Mouse (Mus musculus) intestine, embryonic 14.5 days (tissue): ENCODE results near the gene Eln. TPM values are rescaled to one million over a fixed set of nuclear protein-coding genes. Genes with fewer than 3 reads are reported as not detected.

ENCODE experiments used
- ATAC-seq: fragments of 200-750 bp; cut with Nextera tagmentation; replicated peaks from 2 replicates; pipeline ENCODE4 v1.8.0; 2017; ENCODE audit warnings: low read depth, moderate number of reproducible peaks, moderate TSS enrichment, moderate library complexity; ENCODE audit not compliant: low FRiP score, low TSS enrichment
- DNase-seq: peaks from one replicate; pipeline ENCODE4 v3.0.0-alpha.2; 2018; ENCODE audit warnings: low spot score
- H3K27ac ChIP-seq: fragments of 300-500 bp; sonication (generic); 2 replicates; pipeline ENCODE4 v1.5.1; 2014; ENCODE audit warnings: low read depth, mild to moderate bottlenecking, control low read depth
- H3K27me3 ChIP-seq: fragments of 300-500 bp; sonication (generic); replicated peaks from 2 replicates; pipeline ENCODE4 v1.6.1; 2014; ENCODE audit warnings: low read length, control low read depth; ENCODE audit not compliant: control insufficient read depth, insufficient read depth
- H3K36me3 ChIP-seq: fragments of 300-500 bp; sonication (generic); 2 replicates; pipeline ENCODE4 v1.6.1; 2014; ENCODE audit warnings: low read length, control low read depth; ENCODE audit not compliant: control insufficient read depth, insufficient read depth
- H3K4me1 ChIP-seq: fragments of 300-500 bp; sonication (generic); replicated peaks from 2 replicates; pipeline ENCODE4 v1.6.1; 2014; ENCODE audit warnings: low read length, control low read depth, mixed read lengths; ENCODE audit not compliant: control insufficient read depth, insufficient read depth
- H3K4me2 ChIP-seq: fragments of 300-500 bp; sonication (generic); 2 replicates; pipeline ENCODE4 v1.6.1; 2014; ENCODE audit warnings: low read length
- H3K4me3 ChIP-seq: fragments of 300-500 bp; sonication (generic); 2 replicates; pipeline ENCODE4 v1.5.1; 2014; ENCODE audit warnings: low read depth, low read length, control low read depth, mixed read lengths
- H3K9ac ChIP-seq: fragments of 300-500 bp; sonication (generic); 2 replicates; pipeline ENCODE4 v1.6.1; 2014; ENCODE audit warnings: mild to moderate bottlenecking, low read length
- H3K9me3 ChIP-seq: fragments of 300-500 bp; sonication (generic); 2 replicates; pipeline ENCODE4 v1.6.1; 2016; ENCODE audit warnings: low read length, control low read depth; ENCODE audit not compliant: control insufficient read depth
- WGBS: fragments of 180-500 bp; shearing (Covaris S2); extraction: QIAGEN DNeasy Blood & Tissue Kit; methylation state at CpG from one replicate; pipeline ENCODE4 v1.1.7; 2014; 5-methylcytosine and 5-hydroxymethylcytosine counted together
- polyA plus RNA-seq: library from polyadenylated mRNA; unstranded; fragments of >200 nt; fragmentation: Nextera tagmentation; extraction: Ambion mirVana; gene quantifications from 2 replicates; pipeline ENCODE4 v1.2.1, GENCODE M21; 2014

The Eln gene
- polyA plus RNA-seq, 1 experiment from 2014 or later, result 31.4 TPM

DNA sequence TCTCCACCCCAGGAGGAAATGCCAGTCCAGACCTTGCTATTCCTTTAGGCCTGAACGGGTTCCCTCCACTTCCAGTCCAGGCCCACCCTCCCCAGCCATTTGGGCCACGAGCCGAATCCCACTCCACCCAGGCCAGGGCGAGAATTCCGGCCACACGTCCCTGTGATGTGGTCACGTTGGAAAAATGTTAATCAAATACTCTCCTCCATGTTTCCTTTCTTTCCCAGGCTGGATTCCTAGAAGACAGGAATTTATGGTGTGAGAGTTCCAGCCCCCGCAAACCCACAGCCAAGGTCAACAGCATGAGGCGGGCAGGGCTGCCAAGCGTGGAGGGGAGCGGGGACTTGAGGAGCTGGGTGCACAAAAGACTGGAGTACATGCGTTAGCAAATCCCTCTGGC, 25.4 kb upstream of the Eln start:
- Histone ChIP-seq H3K4me1 (no peaks in the 10 kb centered on the region), H3K27me3 (no peaks in the 10 kb centered on the region), H3K9me3 (no peaks in the 10 kb centered on the region), H3K4me2 (no peak overlapping the region), H3K27ac (no peak overlapping the region), H3K36me3 (no peaks in the 10 kb centered on the region), H3K9ac (no peak overlapping the region), H3K4me3 (no peak overlapping the region)
- DNase-seq (no peak), ATAC-seq (no peak)
- 78% methylated on average over 12 of the region's 12 CpGs for WGBS

DNA sequence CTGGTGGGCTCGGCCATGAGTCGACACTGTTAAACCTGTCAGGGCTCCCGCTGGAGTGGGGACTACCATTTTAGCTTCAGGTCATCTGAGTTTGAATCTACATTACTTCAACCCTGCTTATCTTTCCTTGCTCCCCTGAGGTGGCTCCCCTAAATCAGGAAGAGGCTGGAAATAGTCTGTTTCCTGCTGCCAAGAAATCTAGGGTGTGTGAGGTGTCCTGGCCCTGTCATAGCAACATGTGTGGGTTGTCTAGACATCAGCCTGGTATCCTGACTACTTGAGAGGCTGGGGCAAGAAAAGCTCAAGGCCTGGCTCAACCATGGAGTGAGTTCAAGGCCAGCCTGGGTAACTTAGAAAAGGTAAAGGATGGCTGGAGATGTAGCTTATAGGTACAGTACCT, 24.6 kb upstream of the Eln start:
- ATAC-seq (no peak), DNase-seq (no peak)
- no peak overlapping the region for H3K4me2 ChIP-seq
- no peaks in the 10 kb centered on the region for H3K9me3 ChIP-seq
- H3K9ac ChIP-seq, result no peak overlapping the region
- WGBS, result 68% methylated on average over 3 of the region's 3 CpGs
- no peak overlapping the region for H3K4me3 ChIP-seq
- no peak overlapping the region for H3K27ac ChIP-seq
- H3K4me1 ChIP-seq, result no peaks in the 10 kb centered on the region
- H3K27me3 ChIP-seq, result no peaks in the 10 kb centered on the region
- no peaks in the 10 kb centered on the region for H3K36me3 ChIP-seq

DNA sequence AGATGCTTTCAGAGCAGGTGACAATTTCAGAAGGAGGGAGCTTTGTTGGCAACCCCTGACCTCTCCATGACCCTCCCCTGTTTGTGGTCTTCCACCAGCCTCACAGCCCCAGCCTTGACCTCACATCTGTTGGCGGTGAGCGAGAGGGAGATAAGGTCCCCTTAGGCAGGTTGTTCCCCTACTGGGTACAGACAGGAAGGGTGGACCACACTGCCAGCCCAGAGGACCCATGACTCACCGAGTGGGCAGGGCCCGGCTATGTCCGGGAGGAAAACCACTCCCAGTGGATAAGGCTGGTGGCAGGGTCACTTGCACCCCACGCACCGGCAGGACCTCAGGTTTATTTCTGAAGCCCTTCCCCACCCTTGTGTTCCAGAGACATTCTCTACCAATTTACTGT, 22.1 kb upstream of the Eln start:
- WGBS, result 70% methylated on average over 7 of the region's 7 CpGs
- Histone ChIP-seq H3K9ac (no peak overlapping the region), H3K36me3 (no peaks in the 10 kb centered on the region), H3K4me3 (no peak overlapping the region), H3K27ac (no peak overlapping the region), H3K27me3 (no peaks in the 10 kb centered on the region), H3K9me3 (no peaks in the 10 kb centered on the region), H3K4me2 (no peak overlapping the region), H3K4me1 (no peaks in the 10 kb centered on the region)
- ATAC-seq (no peak), DNase-seq (no peak)

DNA sequence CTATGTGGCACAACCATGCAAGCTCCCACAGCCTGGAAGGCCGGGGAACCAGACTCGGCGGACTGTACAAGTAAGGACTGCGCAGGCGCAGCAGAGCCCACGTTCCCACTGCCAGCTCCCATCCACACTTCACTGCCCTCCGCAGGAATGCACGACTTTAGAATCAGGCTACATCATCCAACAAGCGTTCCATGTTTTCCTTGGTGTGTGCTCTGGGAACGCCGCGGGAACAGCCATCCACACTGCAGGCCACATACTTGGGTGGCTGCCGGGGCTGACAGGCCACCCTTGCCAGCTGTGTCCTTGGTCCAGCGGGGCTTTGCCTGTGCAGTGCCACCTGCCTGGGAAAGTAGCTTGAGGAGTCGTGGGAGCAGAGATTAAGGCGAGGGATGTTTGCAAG, 18.3 kb upstream of the Eln start:
- H3K4me2 ChIP-seq, result no peak overlapping the region

DNA sequence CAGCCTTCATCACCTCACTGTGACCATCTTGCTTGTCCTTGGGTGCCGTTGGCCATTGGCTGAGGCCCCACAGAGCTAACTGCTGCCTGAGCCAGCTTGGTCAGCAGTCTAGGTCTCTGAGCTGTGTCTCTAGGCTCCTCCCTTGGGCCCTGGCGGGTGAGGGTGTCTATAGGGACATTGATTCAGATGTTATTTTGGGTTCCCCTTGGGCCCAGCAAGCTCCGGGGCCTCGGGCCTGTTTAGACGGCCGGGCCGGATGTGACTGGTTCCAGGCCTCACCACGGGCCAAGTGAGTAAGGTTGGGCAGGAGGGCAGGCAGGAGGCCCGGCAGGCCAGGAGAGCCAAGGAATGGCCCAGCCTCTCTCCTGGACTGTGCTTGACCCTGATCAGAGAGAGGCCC, 16.2 kb upstream of the Eln start:
- Histone ChIP-seq H3K27ac (no peak overlapping the region), H3K9ac (no peak overlapping the region), H3K9me3 (no peaks in the 10 kb centered on the region), H3K4me3 (no peak overlapping the region), H3K27me3 (no peaks in the 10 kb centered on the region), H3K36me3 (no peaks in the 10 kb centered on the region), H3K4me1 (no peaks in the 10 kb centered on the region), H3K4me2 (no peak overlapping the region)
- DNase-seq (no peak), ATAC-seq (no peak)
- 82% methylated on average over 9 of the region's 9 CpGs for WGBS

More for the DNA sequence above, 18.3 kb upstream of the Eln start:
- H3K36me3 ChIP-seq, result no peaks in the 10 kb centered on the region
- ATAC-seq (no peak), DNase-seq (no peak)
- H3K27me3 ChIP-seq, result no peaks in the 10 kb centered on the region
- no peaks in the 10 kb centered on the region for H3K9me3 ChIP-seq
- H3K4me3 ChIP-seq, result no peak overlapping the region
- WGBS, result 84% methylated on average over 16 of the region's 16 CpGs
- no peak overlapping the region for H3K9ac ChIP-seq
- H3K4me1 ChIP-seq, result no peaks in the 10 kb centered on the region
- H3K27ac ChIP-seq, result no peak overlapping the region

DNA sequence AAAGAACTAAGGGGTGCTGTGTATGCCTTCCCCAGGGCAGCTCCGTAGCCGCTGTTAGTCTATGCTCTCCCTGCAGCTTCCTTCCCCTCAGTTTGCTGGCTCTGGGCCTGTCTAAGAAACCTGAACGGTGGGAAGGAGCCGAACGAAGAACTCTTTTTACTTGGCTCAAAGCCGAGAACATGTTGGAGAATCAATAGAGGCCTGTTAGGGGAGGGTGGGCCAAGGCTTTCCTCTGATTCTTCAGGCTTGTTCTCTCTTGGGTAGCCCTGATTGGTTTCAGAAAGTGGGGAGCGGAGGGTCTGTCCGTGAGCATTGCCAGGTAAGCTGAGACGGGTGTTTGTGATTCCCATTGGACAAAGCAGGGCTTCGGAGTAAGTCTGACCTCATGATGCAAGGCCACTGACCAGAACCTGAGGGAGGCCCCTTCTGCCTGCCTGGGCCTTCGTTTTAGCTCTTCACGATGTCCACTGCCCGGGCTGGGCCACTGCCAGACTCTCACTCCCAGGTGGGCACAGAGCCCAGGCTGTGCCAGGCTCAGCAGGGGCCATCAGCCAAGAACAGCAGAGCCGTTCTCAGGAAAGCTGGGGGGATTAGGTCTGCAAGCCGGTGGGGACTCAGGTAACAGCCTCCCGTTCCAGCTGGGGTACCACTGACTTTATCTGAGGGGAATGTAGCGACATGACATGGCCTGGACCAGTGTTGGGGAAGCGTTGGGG, 14.4 kb upstream of the Eln start:
- Histone ChIP-seq H3K4me3 (no peak overlapping the region), H3K27ac (no peak overlapping the region), H3K4me2 (no peak overlapping the region), H3K36me3 (no peaks in the 10 kb centered on the region), H3K4me1 (no peaks in the 10 kb centered on the region), H3K9ac (no peak overlapping the region), H3K9me3 (no peaks in the 10 kb centered on the region), H3K27me3 (no peaks in the 10 kb centered on the region)
- no peak for ATAC-seq
- no peak for DNase-seq
- WGBS, result 78% methylated on average over 18 of the region's 18 CpGs

DNA sequence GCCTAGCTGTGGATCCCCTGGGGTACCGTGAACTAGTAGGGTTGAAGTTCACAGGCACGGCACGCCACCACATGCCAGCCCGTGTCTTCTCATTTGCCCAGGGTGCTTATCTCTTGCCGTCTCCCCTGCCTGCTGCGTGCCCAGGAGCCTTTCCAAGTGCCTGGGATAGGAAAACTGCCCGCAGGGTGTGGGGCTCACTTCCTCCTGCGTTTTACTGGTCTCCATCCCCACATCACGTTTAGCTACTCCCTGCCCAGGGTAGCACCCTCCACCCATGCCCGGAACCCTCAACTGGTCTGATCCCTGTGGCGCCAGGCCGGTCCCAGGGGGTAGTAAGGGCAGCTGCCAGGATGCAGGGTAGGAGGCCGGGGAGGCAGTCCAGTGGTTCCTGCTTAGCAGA, 8.9 kb upstream of the Eln start:
- no peak for DNase-seq
- H3K9ac ChIP-seq, result no peak overlapping the region
- 37% methylated on average over 13 of the region's 13 CpGs for WGBS

DNA sequence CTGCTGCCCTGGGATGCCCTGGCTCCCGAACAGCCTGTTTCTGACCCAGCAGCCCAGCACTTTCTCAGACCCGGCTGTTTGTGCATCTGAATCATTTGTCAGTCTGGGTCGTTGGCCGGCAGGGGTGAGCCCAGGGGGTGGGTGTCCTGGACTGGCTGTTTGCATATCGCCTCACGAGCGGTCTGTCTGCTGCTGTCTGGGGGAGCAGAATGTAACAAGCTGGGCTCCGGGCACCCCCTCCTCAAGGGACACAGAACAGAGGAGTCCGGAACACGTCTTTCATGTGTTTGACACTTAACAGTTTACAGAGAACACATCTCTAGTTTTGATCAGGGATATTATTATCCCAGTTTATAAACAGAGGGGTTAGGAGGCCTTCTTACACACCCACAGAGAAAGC, 7.0 kb upstream of the Eln start:
- no peak overlapping the region for H3K4me3 ChIP-seq
- WGBS, result 36% methylated on average over 10 of the region's 10 CpGs
- no peak overlapping the region for H3K9ac ChIP-seq
- no peaks in the 10 kb centered on the region for H3K4me1 ChIP-seq
- H3K9me3 ChIP-seq, result no peaks in the 10 kb centered on the region
- H3K4me2 ChIP-seq, result no peak overlapping the region
- no peak for DNase-seq
- no peaks in the 10 kb centered on the region for H3K27me3 ChIP-seq
- H3K27ac ChIP-seq, result no peak overlapping the region
- no peaks in the 10 kb centered on the region for H3K36me3 ChIP-seq
- no peak for ATAC-seq

More for the DNA sequence above, 8.9 kb upstream of the Eln start:
- no peaks in the 10 kb centered on the region for H3K36me3 ChIP-seq
- H3K4me3 ChIP-seq, result no peak overlapping the region
- H3K4me2 ChIP-seq, result no peak overlapping the region
- H3K27me3 ChIP-seq, result no peaks in the 10 kb centered on the region
- H3K9me3 ChIP-seq, result no peaks in the 10 kb centered on the region
- H3K4me1 ChIP-seq, result no peaks in the 10 kb centered on the region
- H3K27ac ChIP-seq, result no peak overlapping the region
- no peak for ATAC-seq

DNA sequence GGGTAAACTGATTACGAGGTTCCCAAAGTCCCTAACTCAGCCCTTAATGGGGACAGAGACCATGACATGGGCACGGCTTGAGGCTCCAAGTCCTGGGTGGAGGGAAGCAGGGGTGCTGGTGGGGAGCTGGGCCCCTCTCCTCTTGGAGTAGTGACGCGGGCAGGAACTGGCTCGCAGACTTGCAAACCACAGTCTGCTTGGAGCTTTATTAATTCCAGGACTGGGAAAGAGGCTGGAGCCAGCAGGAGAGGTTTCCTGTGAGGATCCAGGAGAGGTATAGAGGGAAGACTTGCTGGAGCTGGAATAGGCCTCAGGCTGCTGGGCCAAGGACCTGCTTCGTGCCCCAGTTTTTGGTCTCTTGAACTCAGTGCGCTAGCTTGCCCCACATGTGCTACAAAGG, 3.3 kb upstream of the Eln start:
- ATAC-seq (no peak), DNase-seq (no peak)
- Histone ChIP-seq H3K4me1 (peaks cover 13% of the 10 kb centered on the region; the same call in 1 of the 2 replicates), H3K4me3 (no peak overlapping the region), H3K9me3 (no peaks in the 10 kb centered on the region), H3K27me3 (no peaks in the 10 kb centered on the region), H3K9ac (no peak overlapping the region), H3K4me2 (no peak overlapping the region), H3K27ac (no peak overlapping the region), H3K36me3 (no peaks in the 10 kb centered on the region)
- WGBS, result 86% methylated on average over 7 of the region's 7 CpGs
